Mouse (Mus musculus): ENCODE results near the gene Ifit1bl1. TPM values are rescaled to one million over a fixed set of nuclear protein-coding genes. Genes with fewer than 3 reads are reported as not detected.

The Ifit1bl1 gene
- polyA plus RNA-seq, 1 experiment: not detected

- no peak for TF ChIP-seq POLR2A (IDR thresholded peaks at IDR 0.05; ENCODE audit: insufficient read depth, low read depth, low read length)
- TF ChIP-seq CTCF (IDR thresholded peaks at IDR 0.05; ENCODE audit: insufficient read depth, low read depth, low read length): no peak
- 38% methylated on average over 6 of the region's 6 CpGs for WGBS
Observed at GRCm38 (mm10) chr19:34553021-34553420, 48.7 kb downstream of the Ifit1bl1 start.

GRCm38 (mm10) chr19:34551981-34552380 lies 49.8 kb downstream of the Ifit1bl1 start:
- TF ChIP-seq CTCF (IDR thresholded peaks at IDR 0.05; ENCODE audit: insufficient read depth, low read depth, low read length) (no peak), POLR2A (IDR thresholded peaks at IDR 0.05; ENCODE audit: insufficient read depth, low read depth, low read length) (no peak)
- WGBS: 41% methylated on average over 5 of the region's 5 CpGs
- Histone ChIP-seq H3K4me1 (ENCODE audit: control insufficient read depth, insufficient read depth, low read length) (0 out of 2 replicates have a peak, but pooled peaks cover 4% of the 10 kb centered on the region), H3K27ac (ENCODE audit: insufficient read depth, low read depth, low read length) (0 out of 2 replicates have a peak overlapping the region, but pooled peaks have one; percentile 29), H3K4me3 (ENCODE audit: insufficient read depth, low read depth, low read length) (no peak overlapping the region)

More at GRCm38 (mm10) chr19:34553021-34553420, 48.7 kb downstream of the Ifit1bl1 start:
- Histone ChIP-seq H3K27ac (ENCODE audit: insufficient read depth, low read depth, low read length) (peak overlapping the region; percentile 44; the same call in 1 of the 2 replicates), H3K4me3 (ENCODE audit: insufficient read depth, low read depth, low read length) (no peak overlapping the region), H3K4me1 (ENCODE audit: control insufficient read depth, insufficient read depth, low read length) (0 out of 2 replicates have a peak, but pooled peaks cover 4% of the 10 kb centered on the region)

- TF ChIP-seq CTCF (IDR thresholded peaks at IDR 0.05; ENCODE audit: insufficient read depth, low read depth, low read length) (peak; percentile 85), POLR2A (IDR thresholded peaks at IDR 0.05; ENCODE audit: insufficient read depth, low read depth, low read length) (no peak)
- Histone ChIP-seq H3K4me1 (ENCODE audit: control insufficient read depth, insufficient read depth, low read length) (0 out of 2 replicates have a peak, but pooled peaks cover 4% of the 10 kb centered on the region), H3K4me3 (ENCODE audit: insufficient read depth, low read depth, low read length) (peak within 1 kb of the TSS; percentile 62), H3K27ac (ENCODE audit: insufficient read depth, low read depth, low read length) (peak within 1 kb of the TSS; percentile 85)
- WGBS: under 1% methylated on average over 22 of the region's 22 CpGs
Observed at GRCm38 (mm10) chr19:34550534-34551223, 51.1 kb downstream of the Ifit1bl1 start, which contains the start of gene Ifit2. Gene Ifit2 (plus strand): TSS chr19:34550694.

- WGBS: 23% methylated on average over 4 of the region's 4 CpGs
- peak overlapping the region; percentile 85 for H3K27ac ChIP-seq (ENCODE audit: insufficient read depth, low read depth, low read length)
- 0 out of 2 replicates have a peak overlapping the region, but pooled peaks have one; percentile 62 for H3K4me3 ChIP-seq (ENCODE audit: insufficient read depth, low read depth, low read length)
- TF ChIP-seq CTCF (IDR thresholded peaks at IDR 0.05; ENCODE audit: insufficient read depth, low read depth, low read length) (no peak), POLR2A (IDR thresholded peaks at IDR 0.05; ENCODE audit: insufficient read depth, low read depth, low read length) (no peak)
- H3K4me1 ChIP-seq (ENCODE audit: control insufficient read depth, insufficient read depth, low read length): 0 out of 2 replicates have a peak, but pooled peaks cover 4% of the 10 kb centered on the region
Observed at GRCm38 (mm10) chr19:34550205-34550533, 51.6 kb downstream of the Ifit1bl1 start.

- Histone ChIP-seq H3K27ac (ENCODE audit: insufficient read depth, low read depth, low read length) (no peak overlapping the region), H3K4me3 (ENCODE audit: insufficient read depth, low read depth, low read length) (no peak overlapping the region), H3K4me1 (ENCODE audit: control insufficient read depth, insufficient read depth, low read length) (0 out of 2 replicates have a peak, but pooled peaks cover 4% of the 10 kb centered on the region)
- TF ChIP-seq CTCF (IDR thresholded peaks at IDR 0.05; ENCODE audit: insufficient read depth, low read depth, low read length) (peak; percentile 42; the same call in 1 of the 2 replicates), POLR2A (IDR thresholded peaks at IDR 0.05; ENCODE audit: insufficient read depth, low read depth, low read length) (no peak)
- WGBS: 24% methylated on average over 7 of the region's 7 CpGs
Observed at GRCm38 (mm10) chr19:34547976-34548375, 53.8 kb downstream of the Ifit1bl1 start.

- 95% methylated on average over 4 of the region's 4 CpGs for WGBS
- Histone ChIP-seq H3K4me3 (ENCODE audit: insufficient read depth, low read depth, low read length) (no peak overlapping the region), H3K4me1 (ENCODE audit: control insufficient read depth, insufficient read depth, low read length) (0 out of 2 replicates have a peak, but pooled peaks cover 4% of the 10 kb centered on the region), H3K27ac (ENCODE audit: insufficient read depth, low read depth, low read length) (no peak overlapping the region)
- no peak for TF ChIP-seq POLR2A (IDR thresholded peaks at IDR 0.05; ENCODE audit: insufficient read depth, low read depth, low read length)
- TF ChIP-seq CTCF (IDR thresholded peaks at IDR 0.05; ENCODE audit: insufficient read depth, low read depth, low read length): no peak
Observed at GRCm38 (mm10) chr19:34546211-34546610, 55.5 kb downstream of the Ifit1bl1 start.

Other genes with a start within 250 kb of the Ifit1bl1 start
- not detected in 2 replicates for gene Ch25h, start 126.8 kb downstream of the Ifit1bl1 start, polyA plus RNA-seq (2012; ENCODE audit: insufficient read depth, insufficient read length, low replicate concordance, missing spikeins)
- gene Lipa, start 74.5 kb downstream of the Ifit1bl1 start, polyA plus RNA-seq (2012; ENCODE audit: insufficient read depth, insufficient read length, low replicate concordance, missing spikeins): not detected in 2 replicates
- not detected in 2 replicates for gene Ifit2, start 51.3 kb downstream of the Ifit1bl1 start, polyA plus RNA-seq (2012; ENCODE audit: insufficient read depth, insufficient read length, low replicate concordance, missing spikeins)
- gene Ifit3, start 18.4 kb downstream of the Ifit1bl1 start, polyA plus RNA-seq (2012; ENCODE audit: insufficient read depth, insufficient read length, low replicate concordance, missing spikeins): not detected in 2 replicates
- gene Ifit3b, start 6.0 kb upstream of the Ifit1bl1 start, polyA plus RNA-seq (2012; ENCODE audit: insufficient read depth, insufficient read length, low replicate concordance, missing spikeins): not detected in 2 replicates
- not detected in 2 replicates for gene Ifit1bl2, start 38.8 kb upstream of the Ifit1bl1 start, polyA plus RNA-seq (2012; ENCODE audit: insufficient read depth, insufficient read length, low replicate concordance, missing spikeins)
- gene Ifit1, start 38.9 kb upstream of the Ifit1bl1 start, polyA plus RNA-seq (2012; ENCODE audit: insufficient read depth, insufficient read length, low replicate concordance, missing spikeins): not detected in 2 replicates
- gene Slc16a12, start 145.3 kb upstream of the Ifit1bl1 start, polyA plus RNA-seq (2012; ENCODE audit: insufficient read depth, insufficient read length, low replicate concordance, missing spikeins): not detected in 2 replicates

All from olfactory bulb, adult 2 months (tissue).